Mouse (Mus musculus): ENCODE measurements around the gene Abcd4. TPM values are rescaled to one million over a fixed set of nuclear protein-coding genes. Genes with fewer than 3 reads are reported as not detected.

The Abcd4 gene
- polyA plus RNA-seq, 1 experiment from 2014 or later, result 12.3 TPM

- ATAC-seq (ENCODE audit: low FRiP score, low read depth), result no peak
- peaks cover 3% of the 10 kb centered on the region; the same call in 1 of the 2 replicates for H3K36me3 ChIP-seq
- H3K27ac ChIP-seq (replicated peaks), result no peak overlapping the region
- no peaks in the 10 kb centered on the region for H3K9me3 ChIP-seq
- no peak overlapping the region for H3K4me2 ChIP-seq (replicated peaks)
- 0 out of 2 replicates have a peak, but pooled peaks cover 6% of the 10 kb centered on the region for H3K4me1 ChIP-seq
- H3K9ac ChIP-seq (replicated peaks), result no peak overlapping the region
- WGBS, result 74% methylated on average over 8 of the region's 8 CpGs
- no peak overlapping the region for H3K4me3 ChIP-seq
- H3K27me3 ChIP-seq, result no peaks in the 10 kb centered on the region; the same call in 1 of the 2 replicates
Measured at GRCm38 (mm10) chr12:84612518-84612917, 4.7 kb downstream of the Abcd4 start.

DNA sequence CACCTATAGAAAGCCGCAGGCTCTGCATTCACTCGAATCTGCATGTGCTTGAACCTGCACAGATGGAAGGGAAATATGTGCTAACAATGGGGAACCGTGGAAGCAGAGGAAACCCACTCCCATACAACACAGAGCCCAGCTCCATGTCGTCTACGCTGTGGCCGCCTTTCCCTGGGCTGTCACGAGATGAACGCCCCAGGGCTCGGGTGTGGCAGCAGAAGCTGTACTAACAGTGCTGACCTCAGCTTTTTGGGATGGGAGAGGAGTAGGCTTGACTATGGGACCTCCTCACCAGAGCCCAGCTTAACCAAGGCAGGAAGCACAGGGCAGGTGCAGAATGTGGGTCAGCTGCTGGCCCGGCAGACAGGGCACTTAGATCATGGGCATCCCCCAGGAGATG, 5.5 kb downstream of the Abcd4 start:
- H3K27ac ChIP-seq (replicated peaks), result no peak overlapping the region
- H3K36me3 ChIP-seq, result peaks cover 3% of the 10 kb centered on the region; the same call in 1 of the 2 replicates
- H3K4me3 ChIP-seq, result no peak overlapping the region
- H3K27me3 ChIP-seq, result no peaks in the 10 kb centered on the region; the same call in 1 of the 2 replicates
- ATAC-seq (ENCODE audit: low FRiP score, low read depth), result no peak
- H3K9ac ChIP-seq (replicated peaks), result no peak overlapping the region
- WGBS, result 96% methylated on average over 10 of the region's 10 CpGs
- H3K4me2 ChIP-seq (replicated peaks), result no peak overlapping the region
- H3K9me3 ChIP-seq, result no peaks in the 10 kb centered on the region
- 0 out of 2 replicates have a peak, but pooled peaks cover 6% of the 10 kb centered on the region for H3K4me1 ChIP-seq

DNA sequence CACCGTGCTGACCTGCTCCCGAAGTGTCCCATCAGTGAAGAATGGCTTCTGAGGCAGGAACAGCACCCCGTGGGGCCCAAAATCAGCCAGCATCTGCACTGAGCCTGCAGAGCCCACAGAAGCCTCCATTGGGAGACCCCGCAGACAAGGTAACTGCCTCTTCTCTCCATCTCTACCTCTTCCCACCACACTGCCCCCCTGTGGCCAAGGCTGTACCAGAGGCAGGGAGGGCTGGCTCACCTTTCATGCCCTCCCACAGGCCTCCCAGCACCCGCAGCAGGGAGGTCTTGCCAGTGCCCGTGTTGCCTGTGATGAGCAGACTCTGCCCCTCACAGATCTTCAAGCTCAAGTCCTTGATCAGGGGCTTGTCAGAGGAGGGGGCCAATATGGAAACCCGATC, 11.4 kb downstream of the Abcd4 start:
- WGBS, result 81% methylated on average over 7 of the region's 7 CpGs
- H3K4me3 ChIP-seq, result no peak overlapping the region
- no peak for ATAC-seq (ENCODE audit: low FRiP score, low read depth)
- no peak overlapping the region for H3K9ac ChIP-seq (replicated peaks)
- no peaks in the 10 kb centered on the region; the same call in 1 of the 2 replicates for H3K27me3 ChIP-seq
- no peak overlapping the region for H3K27ac ChIP-seq (replicated peaks)
- H3K9me3 ChIP-seq, result no peaks in the 10 kb centered on the region
- H3K36me3 ChIP-seq, result peaks cover 19% of the 10 kb centered on the region
- H3K4me1 ChIP-seq, result no peaks in the 10 kb centered on the region
- H3K4me2 ChIP-seq (replicated peaks), result no peak overlapping the region

DNA sequence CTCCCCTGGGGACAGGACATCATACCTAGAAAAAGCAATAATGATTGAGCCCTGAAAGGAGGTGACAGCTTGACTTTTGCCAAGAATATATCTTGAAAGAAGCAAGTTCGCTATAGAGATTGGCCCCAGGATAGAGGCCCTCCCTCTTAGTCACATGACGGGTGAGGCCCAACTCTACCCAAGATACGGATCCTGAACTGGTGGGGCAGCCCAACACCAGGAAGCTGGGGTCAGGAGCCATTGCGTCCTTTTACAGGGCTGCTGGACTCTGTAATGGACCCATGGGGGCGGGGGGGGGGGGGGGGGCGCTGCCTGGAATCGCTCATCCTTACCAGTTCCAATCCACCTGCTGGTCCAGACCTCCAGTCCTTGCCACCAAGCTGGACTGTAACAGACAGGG, 13.2 kb downstream of the Abcd4 start:
- no peaks in the 10 kb centered on the region; the same call in none of the 2 replicates for H3K27me3 ChIP-seq
- no peak overlapping the region for H3K9ac ChIP-seq (replicated peaks)
- WGBS, result 96% methylated on average over 6 of the region's 7 CpGs
- peaks cover 19% of the 10 kb centered on the region for H3K36me3 ChIP-seq
- no peaks in the 10 kb centered on the region for H3K4me1 ChIP-seq
- ATAC-seq (ENCODE audit: low FRiP score, low read depth), result no peak
- no peak overlapping the region for H3K27ac ChIP-seq (replicated peaks)
- no peak overlapping the region for H3K4me2 ChIP-seq (replicated peaks)
- no peaks in the 10 kb centered on the region for H3K9me3 ChIP-seq
- H3K4me3 ChIP-seq, result no peak overlapping the region

DNA sequence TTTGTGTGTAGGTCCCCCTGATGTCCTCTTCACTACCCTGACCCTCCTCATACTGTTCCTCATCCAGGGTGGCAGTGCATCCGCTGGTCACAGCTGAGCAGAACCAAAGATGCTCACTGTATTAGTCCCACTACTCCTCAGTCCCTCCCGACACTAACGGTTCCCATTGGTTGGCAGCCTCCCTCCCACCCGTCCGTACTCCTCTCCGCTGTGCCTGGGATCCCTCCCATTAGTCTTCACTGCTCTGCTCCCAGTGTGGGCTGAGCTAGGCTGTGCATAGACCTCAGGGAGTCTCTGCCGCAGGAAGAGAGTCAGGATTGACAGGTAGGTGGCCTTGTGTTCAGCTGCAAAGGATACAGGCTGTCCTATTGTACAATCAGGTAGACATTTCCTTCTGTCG, 18.9 kb downstream of the Abcd4 start:
- Histone ChIP-seq H3K27ac (replicated peaks) (no peak overlapping the region), H3K27me3 (peaks cover 32% of the 10 kb centered on the region), H3K9me3 (no peaks in the 10 kb centered on the region), H3K4me3 (no peak overlapping the region), H3K4me1 (no peaks in the 10 kb centered on the region), H3K9ac (replicated peaks) (no peak overlapping the region), H3K4me2 (replicated peaks) (no peak overlapping the region), H3K36me3 (peaks cover 7% of the 10 kb centered on the region; the same call in 1 of the 2 replicates)
- ATAC-seq (ENCODE audit: low FRiP score, low read depth), result no peak
- WGBS, result 17% methylated on average over 8 of the region's 8 CpGs

DNA sequence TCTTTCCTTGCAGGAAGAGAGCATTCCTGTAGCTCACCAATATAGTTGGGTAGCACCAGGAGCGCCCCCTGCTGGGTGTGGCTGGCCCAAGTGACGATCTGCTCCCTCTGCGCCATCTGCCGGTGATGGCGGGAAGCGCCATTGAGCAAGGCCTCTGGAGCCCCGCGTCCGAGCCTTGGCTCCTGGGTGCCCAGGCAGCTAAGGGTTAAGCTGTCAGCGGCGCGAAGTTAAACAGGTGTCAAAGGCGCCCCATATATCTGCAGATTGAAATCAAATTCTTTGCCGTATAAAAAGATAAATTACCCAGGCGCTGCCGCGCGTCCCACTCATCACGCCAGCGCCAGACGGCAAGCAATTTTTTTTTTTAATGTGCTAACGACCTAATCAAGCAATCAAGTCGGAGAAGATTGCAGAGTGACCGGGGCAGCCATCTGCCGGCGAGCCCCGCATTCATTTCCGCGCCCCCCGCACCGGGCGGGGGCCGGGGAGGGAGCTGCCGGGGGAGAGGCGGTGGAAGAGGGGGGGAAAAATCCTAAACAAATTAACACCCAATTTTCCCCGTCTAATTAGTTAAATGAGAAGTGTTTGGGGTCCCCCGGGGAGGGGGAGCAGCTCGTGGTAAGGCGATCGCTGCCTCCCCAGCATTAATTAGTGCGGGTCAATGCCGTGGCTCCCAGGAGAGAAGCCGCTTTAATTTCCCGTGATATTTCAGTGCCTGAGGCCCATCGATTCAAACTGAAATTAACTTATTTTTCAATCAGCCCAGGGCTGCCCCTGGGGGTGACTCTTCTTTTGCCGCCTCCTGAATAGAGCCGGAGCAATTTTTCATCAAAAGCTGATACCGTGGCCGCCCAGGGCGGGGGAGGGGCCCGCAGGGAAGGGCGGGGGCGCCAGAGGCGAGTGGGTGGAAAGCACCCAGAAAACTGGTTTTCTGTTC, 27.1 kb downstream of the Abcd4 start:
- Histone ChIP-seq H3K9me3 (no peaks in the 10 kb centered on the region), H3K27me3 (peaks cover 49% of the 10 kb centered on the region), H3K4me2 (replicated peaks) (peak overlapping the region; percentile 87), H3K4me1 (peaks cover 6% of the 10 kb centered on the region), H3K9ac (replicated peaks) (peak overlapping the region; percentile 66), H3K4me3 (peak overlapping the region; percentile 50), H3K27ac (replicated peaks) (peak overlapping the region; percentile 49), H3K36me3 (no peaks in the 10 kb centered on the region)
- WGBS, result under 1% methylated on average over 54 of the region's 54 CpGs
- ATAC-seq (ENCODE audit: low FRiP score, low read depth), result peak; percentile 79

GRCm38 (mm10) chr12:84581285-84581684, 35.9 kb downstream of the Abcd4 start:
- Histone ChIP-seq H3K9me3 (no peaks in the 10 kb centered on the region), H3K27me3 (peaks cover 28% of the 10 kb centered on the region), H3K4me3 (no peak overlapping the region), H3K36me3 (no peaks in the 10 kb centered on the region), H3K4me2 (replicated peaks) (no peak overlapping the region), H3K9ac (replicated peaks) (no peak overlapping the region), H3K4me1 (peaks cover 7% of the 10 kb centered on the region; the same call in 1 of the 2 replicates), H3K27ac (replicated peaks) (no peak overlapping the region)
- WGBS, result 93% methylated on average over 2 of the region's 2 CpGs
- ATAC-seq (ENCODE audit: low FRiP score, low read depth), result no peak

DNA sequence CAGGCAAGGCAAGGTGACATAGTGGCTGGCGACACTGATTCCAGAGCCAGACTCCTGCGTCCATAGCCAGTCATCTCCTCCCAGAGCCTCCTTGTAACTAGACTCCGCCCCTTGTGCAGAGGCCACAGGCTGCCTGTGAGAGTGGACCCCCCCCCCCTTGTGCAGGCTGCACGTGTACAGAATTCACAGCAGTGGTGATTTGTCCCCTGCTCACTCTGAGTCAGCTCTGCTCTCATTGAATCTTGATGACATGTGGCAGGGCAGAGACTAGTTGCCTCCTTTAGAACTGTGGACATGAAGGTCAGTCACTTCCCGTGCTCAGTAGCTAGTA, 38.8 kb downstream of the Abcd4 start:
- WGBS, result 49% methylated on average over 5 of the region's 5 CpGs
- ATAC-seq (ENCODE audit: low FRiP score, low read depth), result 0 out of 2 replicates have a peak, but pooled peaks have one; percentile 47
- no peaks in the 10 kb centered on the region for H3K36me3 ChIP-seq
- H3K4me1 ChIP-seq, result peaks cover 7% of the 10 kb centered on the region; the same call in 1 of the 2 replicates
- no peak overlapping the region for H3K27ac ChIP-seq (replicated peaks)
- H3K4me3 ChIP-seq, result no peak overlapping the region
- no peak overlapping the region for H3K4me2 ChIP-seq (replicated peaks)
- H3K27me3 ChIP-seq, result peaks cover 45% of the 10 kb centered on the region
- no peaks in the 10 kb centered on the region for H3K9me3 ChIP-seq
- H3K9ac ChIP-seq (replicated peaks), result no peak overlapping the region

- no peak overlapping the region for H3K4me2 ChIP-seq (replicated peaks)
- peaks cover 50% of the 10 kb centered on the region for H3K27me3 ChIP-seq
- H3K9me3 ChIP-seq, result no peaks in the 10 kb centered on the region
- no peak for ATAC-seq (ENCODE audit: low FRiP score, low read depth)
- H3K27ac ChIP-seq (replicated peaks), result no peak overlapping the region
- 75% methylated on average over 11 of the region's 11 CpGs for WGBS
- H3K36me3 ChIP-seq, result no peaks in the 10 kb centered on the region
- peaks cover 7% of the 10 kb centered on the region; the same call in 1 of the 2 replicates for H3K4me1 ChIP-seq
- H3K4me3 ChIP-seq, result no peak overlapping the region
- no peak overlapping the region for H3K9ac ChIP-seq (replicated peaks)
Measured at GRCm38 (mm10) chr12:84577768-84578439, 39.3 kb downstream of the Abcd4 start.

- Histone ChIP-seq H3K27ac (replicated peaks) (no peak overlapping the region), H3K9me3 (no peaks in the 10 kb centered on the region), H3K9ac (replicated peaks) (no peak overlapping the region), H3K4me3 (no peak overlapping the region), H3K27me3 (peaks cover 98% of the 10 kb centered on the region), H3K4me1 (peaks cover 22% of the 10 kb centered on the region), H3K36me3 (no peaks in the 10 kb centered on the region), H3K4me2 (replicated peaks) (no peak overlapping the region)
- no peak for ATAC-seq (ENCODE audit: low FRiP score, low read depth)
- WGBS, result 16% methylated on average over 7 of the region's 7 CpGs
Measured at GRCm38 (mm10) chr12:84573094-84573493, 44.1 kb downstream of the Abcd4 start.

- Histone ChIP-seq H3K4me3 (peak overlapping the region; percentile 14; the same call in 1 of the 2 replicates), H3K4me1 (peaks cover 22% of the 10 kb centered on the region), H3K36me3 (no peaks in the 10 kb centered on the region), H3K9ac (replicated peaks) (no peak overlapping the region), H3K27me3 (peaks cover 99% of the 10 kb centered on the region), H3K27ac (replicated peaks) (no peak overlapping the region), H3K4me2 (replicated peaks) (no peak overlapping the region), H3K9me3 (no peaks in the 10 kb centered on the region)
- ATAC-seq (ENCODE audit: low FRiP score, low read depth), result no peak
- under 1% methylated on average over 7 of the region's 7 CpGs for WGBS
Measured at GRCm38 (mm10) chr12:84572341-84572720, 44.9 kb downstream of the Abcd4 start.

All from midbrain, embryonic 12.5 days (tissue).